ENCODE assay signal across 13 mouse cellular contexts in the genomic region with DNA sequence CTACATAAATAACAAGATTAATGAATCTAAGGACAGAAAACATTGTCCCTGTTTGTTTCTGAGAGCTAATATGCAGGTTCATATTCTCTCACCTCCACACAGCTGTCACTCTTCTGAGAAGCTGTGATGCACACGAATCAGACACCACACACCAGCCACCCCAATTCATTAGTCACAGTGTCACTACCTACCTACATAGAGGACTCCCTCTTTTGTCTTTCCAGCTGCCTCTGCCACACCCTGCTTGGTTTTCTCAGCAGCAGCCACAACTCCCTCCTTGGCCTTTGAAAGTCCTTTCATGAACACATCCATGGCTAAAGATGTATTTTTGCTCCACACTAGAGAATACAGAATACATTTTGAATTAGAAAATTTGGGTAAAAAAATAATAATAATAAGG. TPM values are rescaled to one million over a fixed set of nuclear protein-coding genes. Genes with fewer than 3 reads are reported as not detected.
A peak's percentile ranks its signal among the peaks of the same experiment; 100 is the strongest.
DNase-seq lines count a peak whose midpoint lies in the region; ATAC-seq lines count a peak whose summit lies in the region.
"Had no signal": no experiment of that assay in that cellular context is flagged by ENCODE, and none has a peak within 500 bp of the region (broad histone marks: within the 10 kb centered on the region; RNA-seq: fewer than 3 reads in every experiment).

No protein-coding gene starts in this region.

- WGBS in forebrain, embryonic 13.5 days: 57% methylated on average over 1 of the region's 1 CpGs
- 47% methylated on average over 1 of the region's 1 CpGs for WGBS in forebrain, embryonic 12.5 days
- WGBS in neural tube, embryonic 13.5 days: 43% methylated on average over 1 of the region's 1 CpGs
- WGBS in liver, embryonic 11.5 days: 27% methylated on average over 1 of the region's 1 CpGs

- H3K4me2 ChIP-seq in forebrain, embryonic 13.5 days: peak overlapping the region; percentile 84; the same call in 1 of the 2 replicates
- H3K4me2 ChIP-seq in forebrain, embryonic 12.5 days: no peak overlapping the region
- peak overlapping the region; percentile 87 for H3K4me2 ChIP-seq in neural tube, embryonic 13.5 days
- H3K4me2 ChIP-seq in liver, embryonic 11.5 days: peak overlapping the region; percentile 96

- no peak for DNase-seq in neural tube, embryonic 10.5 days (ENCODE audit: extremely low spot score, low spot score)
- no peak for DNase-seq in liver, embryonic 11.5 days (ENCODE audit: low spot score)
- no peak for DNase-seq in cerebellum, postnatal 36 days
- no peak for DNase-seq in embryo, embryonic 11 days
- DNase-seq in layer of hippocampus, adult 18-20 months (ENCODE audit: low spot score in 2 of 2): no peak
- DNase-seq: adrenal gland, adult 2 months; cerebellum, postnatal 25 days; kidney, postnatal 25 days; lung, postnatal 36 days had no signal

- no peak overlapping the region for H3K9ac ChIP-seq in forebrain, embryonic 13.5 days
- H3K9ac ChIP-seq in forebrain, embryonic 12.5 days: no peak overlapping the region
- H3K9ac ChIP-seq in neural tube, embryonic 13.5 days: no peak overlapping the region
- peak overlapping the region; percentile 47 for H3K9ac ChIP-seq in liver, embryonic 11.5 days (ENCODE audit: low read depth, low read length)
- H3K9ac ChIP-seq: neural tube, embryonic 12.5 days had no signal

- no peak overlapping the region for H3K4me3 ChIP-seq in forebrain, embryonic 13.5 days
- H3K4me3 ChIP-seq in forebrain, embryonic 12.5 days (replicated peaks): no peak overlapping the region
- 0 out of 2 replicates have a peak overlapping the region, but pooled peaks have one; percentile 54 for H3K4me3 ChIP-seq in neural tube, embryonic 13.5 days
- H3K4me3 ChIP-seq in liver, embryonic 11.5 days (ENCODE audit: low read depth, low read length): peak overlapping the region; percentile 68
- H3K4me3 ChIP-seq: neural tube, embryonic 12.5 days had no signal

- H3K27me3 ChIP-seq in forebrain, embryonic 13.5 days: no peaks in the 10 kb centered on the region
- H3K27me3 ChIP-seq in forebrain, embryonic 12.5 days: 0 out of 2 replicates have a peak, but pooled peaks cover 5% of the 10 kb centered on the region
- H3K27me3 ChIP-seq in neural tube, embryonic 13.5 days: no peaks in the 10 kb centered on the region; the same call in 1 of the 2 replicates
- no peaks in the 10 kb centered on the region for H3K27me3 ChIP-seq in liver, embryonic 11.5 days (replicated peaks; ENCODE audit: control insufficient read depth, insufficient read depth, low read length)
- H3K27me3 ChIP-seq: neural tube, embryonic 12.5 days had no signal

- no peaks in the 10 kb centered on the region for H3K36me3 ChIP-seq in forebrain, embryonic 13.5 days (ENCODE audit: poor library complexity, severe bottlenecking)
- no peaks in the 10 kb centered on the region for H3K36me3 ChIP-seq in forebrain, embryonic 12.5 days (replicated peaks)
- H3K36me3 ChIP-seq in neural tube, embryonic 13.5 days: no peaks in the 10 kb centered on the region
- no peaks in the 10 kb centered on the region for H3K36me3 ChIP-seq in liver, embryonic 11.5 days (ENCODE audit: control insufficient read depth, insufficient read depth, low read length)
- H3K36me3 ChIP-seq: neural tube, embryonic 12.5 days had no signal

- peaks cover 19% of the 10 kb centered on the region for H3K4me1 ChIP-seq in forebrain, embryonic 13.5 days
- H3K4me1 ChIP-seq in forebrain, embryonic 12.5 days: peaks cover 12% of the 10 kb centered on the region
- peaks cover 19% of the 10 kb centered on the region; the same call in 1 of the 2 replicates for H3K4me1 ChIP-seq in neural tube, embryonic 13.5 days (replicated peaks)
- peaks cover 9% of the 10 kb centered on the region; the same call in 1 of the 2 replicates for H3K4me1 ChIP-seq in liver, embryonic 11.5 days (replicated peaks; ENCODE audit: control insufficient read depth, insufficient read depth, low read length)

- no peak for ATAC-seq in forebrain, embryonic 13.5 days
- ATAC-seq in forebrain, embryonic 12.5 days (ENCODE audit: low FRiP score): no peak
- ATAC-seq in neural tube, embryonic 13.5 days (ENCODE audit: low read depth): no peak
- ATAC-seq in liver, embryonic 11.5 days (replicated peaks; ENCODE audit: low FRiP score): peak; percentile 58

- no peak overlapping the region for H3K27ac ChIP-seq in forebrain, embryonic 13.5 days
- H3K27ac ChIP-seq in forebrain, embryonic 12.5 days: no peak overlapping the region
- no peak overlapping the region for H3K27ac ChIP-seq in neural tube, embryonic 13.5 days (replicated peaks)
- H3K27ac ChIP-seq in liver, embryonic 11.5 days (ENCODE audit: low read depth, low read length): peak overlapping the region; percentile 88
- H3K27ac ChIP-seq: neural tube, embryonic 12.5 days had no signal

- no peaks in the 10 kb centered on the region for H3K9me3 ChIP-seq in forebrain, embryonic 13.5 days (replicated peaks)
- H3K9me3 ChIP-seq in forebrain, embryonic 12.5 days: no peaks in the 10 kb centered on the region
- no peaks in the 10 kb centered on the region for H3K9me3 ChIP-seq in neural tube, embryonic 13.5 days
- H3K9me3 ChIP-seq in liver, embryonic 11.5 days (ENCODE audit: control insufficient read depth, low read length): no peaks in the 10 kb centered on the region
- H3K9me3 ChIP-seq: neural tube, embryonic 12.5 days had no signal

RNA-seq across cellular contexts. Expression of a gene that starts 2.4 kb away (rescaled TPM):
- polyA plus RNA-seq in forebrain, embryonic 13.5 days (2015; fragmentation: Nextera tagmentation; extraction: Ambion mirVana): 54.7 and 57.7 TPM in 2 replicates
- polyA plus RNA-seq in forebrain, embryonic 12.5 days (2016; fragmentation: Nextera tagmentation; extraction: Ambion mirVana): 33.2 and 33.4 TPM in 2 replicates
- 131 and 135 TPM in 2 replicates for polyA plus RNA-seq in neural tube, embryonic 13.5 days (2015; fragmentation: Nextera tagmentation; extraction: Ambion mirVana)
- polyA plus RNA-seq in liver, embryonic 11.5 days (2014; fragmentation: Nextera tagmentation; extraction: Ambion mirVana): 93.8 and 102 TPM in 2 replicates
- 100 to 1,000 TPM; 443 to 477 TPM for total RNA-seq in layer of hippocampus, adult 18-20 months (2021)

Comparison
In these comparisons a context has a peak if more than half of its experiments do, and no peak if none do; other contexts are left out.
1. H3K4me3 ChIP-seq: peak in neural tube, embryonic 13.5 days (single experiment) and liver, embryonic 11.5 days (single experiment); none in forebrain, embryonic 13.5 days (single experiment) and forebrain, embryonic 12.5 days (single experiment).